Mouse (Mus musculus) olfactory bulb, adult 2 months (tissue): ENCODE measurements around the gene Cct2.

Source experiments
- CTCF ChIP-seq: fragments of 200-500 bp; IDR thresholded peaks from 2 replicates; pipeline ENCODE4 v1.5.1; 2012; ENCODE audit warnings: low read depth, mild to moderate bottlenecking, low read length, moderate library complexity; ENCODE audit not compliant: insufficient read depth
- POLR2A ChIP-seq: fragments of 200-500 bp; IDR thresholded peaks from 2 replicates; pipeline ENCODE4 v1.6.1; 2012; ENCODE audit warnings: mild to moderate bottlenecking, low read depth, low read length, moderate library complexity; ENCODE audit not compliant: insufficient read depth

DNA sequence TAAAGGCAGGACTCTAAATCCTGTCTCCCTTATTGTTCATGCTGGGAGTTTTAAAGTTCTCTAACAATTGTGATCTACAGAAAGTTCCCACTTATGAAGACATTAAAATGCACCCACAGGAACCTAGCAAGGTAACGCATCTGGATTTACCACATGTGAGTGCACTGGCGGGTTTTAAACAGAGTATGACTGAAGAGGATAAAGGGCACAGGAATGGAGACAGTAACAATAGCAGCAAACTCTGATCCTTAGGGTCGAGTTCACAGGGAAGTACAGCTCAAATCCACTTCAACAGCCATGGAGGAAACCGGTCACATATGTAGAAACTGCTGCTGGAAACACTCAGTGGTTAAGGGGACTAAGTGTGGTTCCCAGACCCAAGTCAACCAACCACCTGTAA is 14.4 kb downstream of the Cct2 start:
- TF ChIP-seq POLR2A, result no peak
- no peak for TF ChIP-seq CTCF
